ENCODE assay signal across 8 mouse cellular contexts in genomic region chr11:94043998-94044985, GRCm38 (mm10). TPM values are rescaled to one million over a fixed set of nuclear protein-coding genes. Genes with fewer than 3 reads are reported as not detected.
DNase-seq lines count a peak whose midpoint lies in the region; ATAC-seq lines count a peak whose summit lies in the region.

No protein-coding gene starts in this region.

- no peak overlapping the region for H3K9ac ChIP-seq in liver, embryonic 16.5 days (ENCODE audit: low read depth, low read length)

- H3K9me3 ChIP-seq in liver, embryonic 16.5 days (replicated peaks; ENCODE audit: control insufficient read depth, low read length), result no peaks in the 10 kb centered on the region

- H3K4me1 ChIP-seq in liver, embryonic 16.5 days (ENCODE audit: control insufficient read depth, low read depth, low read length), result no peaks in the 10 kb centered on the region; the same call in 1 of the 2 replicates

- peak; percentile 64 for DNase-seq in R1 (ENCODE audit: low read depth, low spot score)
- peak; percentile 98 to 99 for DNase-seq in cerebellum, postnatal 10 days
- DNase-seq in frontal cortex, adult 2 months (ENCODE audit: extremely low spot score in 1 of 2, low spot score in 1 of 2), result peak; percentile 92 to 97
- peak; percentile 65 to 72 for DNase-seq in heart, postnatal 36 days
- DNase-seq in layer of hippocampus, adult 18-20 months (ENCODE audit: low spot score in 2 of 2), result peak; percentile 89 to 96
- peak; percentile 80 for DNase-seq in ovary, adult 18-20 months (ENCODE audit: low spot score)
- no peak for DNase-seq in spleen, postnatal 14 days (ENCODE audit: low spot score in 2 of 2)

- 43% methylated on average over 22 of the region's 22 CpGs for WGBS in liver, embryonic 16.5 days (ENCODE audit: insufficient replicate concordance)

- intact Hi-C loops in heart, postnatal 36 days (cut with DNase I), result no loop called here

- peak overlapping the region; percentile 38 for H3K4me2 ChIP-seq in liver, embryonic 16.5 days (ENCODE audit: low read depth, low read length)

- H3K27me3 ChIP-seq in liver, embryonic 16.5 days (ENCODE audit: control insufficient read depth, insufficient read depth, low read depth, low read length), result no peaks in the 10 kb centered on the region

- H3K36me3 ChIP-seq in liver, embryonic 16.5 days (ENCODE audit: control insufficient read depth, insufficient read depth), result peaks cover 2% of the 10 kb centered on the region; the same call in 1 of the 2 replicates

- peak; percentile 83 for ATAC-seq in liver, embryonic 16.5 days (ENCODE audit: low read depth)

- H3K4me3 ChIP-seq in liver, embryonic 16.5 days (ENCODE audit: low read depth, low read length), result peak overlapping the region; percentile 41

- H3K27ac ChIP-seq in liver, embryonic 16.5 days (ENCODE audit: low read length), result no peak overlapping the region

RNA-seq across cellular contexts. Expression of gene Spag9, which starts 48.4 kb away (rescaled TPM):
- polyA plus RNA-seq in frontal cortex, adult 2 months (2012; rRNA removed), result 127 and 139 TPM in 2 replicates
- total RNA-seq in heart, postnatal 36 days (2021), result 100 to 1,000 TPM; 147 to 159 TPM
- total RNA-seq in layer of hippocampus, adult 18-20 months (2021), result 100 to 1,000 TPM; 212 to 219 TPM
- polyA plus RNA-seq in liver, embryonic 16.5 days (2015; fragmentation: Nextera tagmentation; extraction: Ambion mirVana), result 10.5 and 11.2 TPM in 2 replicates

Comparison
In these comparisons a context has a peak if more than half of its experiments do, and no peak if none do; other contexts are left out.
1. DNase-seq: peak in R1 (single experiment), cerebellum, postnatal 10 days (2 of 2), frontal cortex, adult 2 months (2 of 2), heart, postnatal 36 days (2 of 2), layer of hippocampus, adult 18-20 months (2 of 2) and ovary, adult 18-20 months (single experiment); none in spleen, postnatal 14 days (0 of 2).